Mouse (Mus musculus) MEL (cell line): ENCODE measurements around the gene Mrap.

Experiments
- CHD1 ChIP-seq: IDR thresholded peaks from 2 replicates; pipeline ENCODE4 v1.6.1; 2012; ENCODE audit warnings: low read depth, mild to moderate bottlenecking, inconsistent platforms, low read length, improper control_type of control experiment
- CTCF ChIP-seq, 3 experiments: IDR thresholded peaks in 2 of 3; conservative IDR thresholded peaks in 1 of 3; 2 replicates each; pipeline ENCODE4 v1.5.1; 2011 to 2012; ENCODE audit warnings: low read length in 3 of 3, low read depth in 2 of 3, mild to moderate bottlenecking in 2 of 3, improper control_type of control experiment in 1 of 3, inconsistent platforms in 1 of 3, mixed read lengths in 1 of 3, moderate library complexity in 1 of 3; ENCODE audit not compliant: control insufficient read depth in 1 of 3, insufficient read depth in 1 of 3, poor library complexity in 1 of 3, severe bottlenecking in 1 of 3
- MAX ChIP-seq: IDR thresholded peaks from 2 replicates; pipeline ENCODE4 v1.6.1; 2011; ENCODE audit warnings: low read length, improper control_type of control experiment
- POLR2A ChIP-seq, 2 experiments: IDR thresholded peaks; 2 replicates each; pipeline ENCODE4 v1.6.1; 2011 to 2012; ENCODE audit warnings: low read length in 2 of 2, mild to moderate bottlenecking in 2 of 2, control low read depth in 1 of 2, improper control_type of control experiment in 1 of 2, low read depth in 1 of 2, moderate library complexity in 1 of 2; ENCODE audit not compliant: control insufficient read depth in 1 of 2, insufficient read depth in 1 of 2, poor library complexity in 1 of 2
- ZKSCAN1 ChIP-seq: IDR thresholded peaks from 2 replicates; pipeline ENCODE4 v1.6.1; 2012; ENCODE audit warnings: low read depth, mild to moderate bottlenecking, inconsistent platforms, low read length, improper control_type of control experiment, moderate library complexity

- TF ChIP-seq CHD1: no peak
- TF ChIP-seq POLR2A (IDR thresholded peaks at IDR 0.05; ENCODE audit: control insufficient read depth in 1 of 2, insufficient read depth in 1 of 2, low read depth in 1 of 2, low read length in 2 of 2, poor library complexity in 1 of 2): no peak
- no peak for TF ChIP-seq CTCF (IDR thresholded peaks at IDR 0.05 in 2 of 3, conservative IDR thresholded peaks at IDR 0.05 in 1 of 3; ENCODE audit: control insufficient read depth in 1 of 3, insufficient read depth in 1 of 3, low read depth in 2 of 3, low read length in 3 of 3, poor library complexity in 1 of 3, severe bottlenecking in 1 of 3)
- no peak for TF ChIP-seq ZKSCAN1
- TF ChIP-seq MAX: no peak
These were observed 29.0 kb downstream of the Mrap start for GRCm38 (mm10) chr16:90766919-90767454.
